Mouse (Mus musculus): ENCODE measurements around the gene Lhfpl4.

Gene Lhfpl4

GRCm38 (mm10) chr6:113168316-113168975 is 26.7 kb downstream of the Lhfpl4 start:
- DNase-seq = no peak

- DNase-seq = peak; percentile 74
Measured at GRCm38 (mm10) chr6:113166661-113167251, 28.4 kb downstream of the Lhfpl4 start.

DNA sequence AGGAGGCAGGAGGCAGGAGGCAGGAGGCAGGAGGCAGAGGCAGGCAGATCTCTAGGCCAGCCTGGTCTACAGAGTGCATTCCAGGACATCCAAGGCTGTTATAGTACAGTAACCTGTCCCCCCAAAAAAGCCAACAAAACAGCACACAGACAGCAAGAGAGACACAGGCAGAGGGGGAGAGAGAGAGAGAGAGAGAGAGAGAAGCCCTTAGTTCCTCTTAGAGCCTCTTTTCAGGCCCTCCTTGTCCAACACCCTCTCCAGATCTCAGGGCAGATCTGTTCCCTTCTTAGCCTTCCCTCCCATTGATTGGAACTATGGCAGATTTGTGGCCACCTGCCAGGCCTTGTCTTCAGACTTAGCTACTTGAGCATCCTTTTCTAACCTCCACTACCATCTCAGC is 31.7 kb downstream of the Lhfpl4 start:
- DNase-seq = no peak

- no peak for DNase-seq
Measured at GRCm38 (mm10) chr6:113161982-113162381, 33.2 kb downstream of the Lhfpl4 start.

GRCm38 (mm10) chr6:113160106-113160505 is 35.1 kb downstream of the Lhfpl4 start:
- no peak for DNase-seq

- no peak for DNase-seq
Measured at GRCm38 (mm10) chr6:113156064-113156463, 39.1 kb downstream of the Lhfpl4 start.

DNA sequence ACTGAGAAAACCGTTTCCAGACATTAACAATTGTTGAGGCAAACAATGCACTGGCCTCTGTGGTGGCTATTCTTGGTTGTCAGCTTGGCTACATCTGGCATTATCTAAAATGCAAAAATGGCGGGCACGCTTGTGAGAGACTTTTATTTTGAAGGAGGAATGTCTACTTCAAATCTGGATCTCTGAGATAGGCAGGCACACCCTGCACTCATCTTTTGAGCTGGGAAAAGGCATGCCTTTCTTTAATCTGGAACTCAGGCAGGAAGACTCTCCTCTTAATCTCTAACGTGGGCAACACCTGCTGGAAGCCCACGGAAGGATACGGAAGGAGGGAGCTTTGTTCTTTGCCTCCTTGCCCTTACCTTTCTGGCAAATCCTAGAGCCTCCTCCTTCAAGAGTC is 40.3 kb downstream of the Lhfpl4 start:
- no peak for DNase-seq

DNA sequence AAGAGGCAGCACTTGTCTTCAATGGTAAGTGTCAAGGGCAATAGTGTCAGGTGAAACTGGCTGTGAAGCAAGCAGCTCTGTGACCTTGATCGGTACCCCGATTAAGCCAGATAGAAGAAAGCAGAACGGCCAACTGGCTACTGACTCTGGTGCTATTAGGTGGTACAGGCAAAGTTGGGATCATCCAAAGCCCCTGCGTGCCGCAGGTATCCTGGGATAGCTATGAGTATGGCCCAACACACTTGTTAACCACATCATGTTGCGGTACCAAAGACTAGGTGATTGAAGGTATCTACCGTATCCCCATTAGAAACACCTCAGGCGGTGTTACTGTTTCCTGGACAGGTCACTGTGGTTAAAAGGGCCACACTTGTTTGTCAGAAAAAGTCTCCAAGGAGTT is 41.1 kb downstream of the Lhfpl4 start:
- no peak for DNase-seq

- no peak for DNase-seq
Measured at GRCm38 (mm10) chr6:113145249-113145648, 49.9 kb downstream of the Lhfpl4 start.

- DNase-seq = peak; percentile 69
Measured at GRCm38 (mm10) chr6:113144764-113145163, 50.4 kb downstream of the Lhfpl4 start.

DNA sequence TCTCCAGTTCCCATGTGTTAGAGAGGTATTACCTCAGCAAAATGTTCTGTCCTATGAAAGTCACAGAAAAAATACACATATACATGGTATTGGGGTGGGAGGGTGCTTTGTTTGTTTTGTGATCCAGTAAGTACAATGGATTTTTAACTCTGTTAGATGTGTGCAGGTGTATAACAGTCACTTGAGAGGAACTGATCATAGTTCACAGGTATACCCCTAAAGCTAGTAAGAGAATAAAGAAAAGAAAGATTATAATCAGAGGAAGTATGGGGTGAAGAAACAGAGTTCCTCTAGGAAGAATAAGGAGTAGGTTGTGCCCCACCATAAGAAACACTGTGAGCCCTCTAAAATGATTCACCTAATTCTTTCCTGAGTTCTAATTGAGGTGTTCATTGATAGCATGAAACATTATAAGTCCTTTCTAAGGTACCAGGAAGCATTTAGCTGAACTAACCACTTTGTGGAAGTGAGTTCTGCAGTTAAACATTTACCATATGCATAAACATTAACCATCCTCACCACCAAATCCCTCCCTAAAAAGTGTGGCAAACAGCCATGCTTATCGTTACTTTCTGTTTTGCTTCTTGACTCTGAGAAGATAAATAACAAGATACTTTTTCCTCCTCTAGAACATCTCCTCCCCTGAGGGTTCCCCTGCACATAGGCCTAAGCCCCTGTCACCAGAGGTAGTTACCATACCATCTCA is 53.6 kb downstream of the Lhfpl4 start:
- DNase-seq = peak; percentile 86

DNA sequence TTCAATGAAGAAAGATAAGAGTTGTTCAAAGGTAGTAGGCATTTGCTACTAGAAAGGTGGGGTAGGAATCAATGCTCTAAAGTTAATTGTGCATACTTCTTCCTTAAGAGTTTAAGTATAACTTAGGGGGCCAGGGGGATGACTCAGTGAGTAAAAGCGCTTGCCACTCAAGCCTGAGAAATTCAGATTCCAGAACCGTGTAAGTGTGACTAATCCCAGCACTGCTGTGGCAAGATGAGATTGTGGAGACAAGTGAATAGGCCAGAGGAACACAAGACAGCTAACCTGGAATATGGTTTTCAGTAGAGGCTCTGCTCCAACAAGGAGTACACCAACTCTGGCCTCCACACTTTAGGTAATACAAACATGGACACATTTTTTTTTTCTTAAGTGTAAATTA is 61.8 kb downstream of the Lhfpl4 start:
- no peak for DNase-seq

DNA sequence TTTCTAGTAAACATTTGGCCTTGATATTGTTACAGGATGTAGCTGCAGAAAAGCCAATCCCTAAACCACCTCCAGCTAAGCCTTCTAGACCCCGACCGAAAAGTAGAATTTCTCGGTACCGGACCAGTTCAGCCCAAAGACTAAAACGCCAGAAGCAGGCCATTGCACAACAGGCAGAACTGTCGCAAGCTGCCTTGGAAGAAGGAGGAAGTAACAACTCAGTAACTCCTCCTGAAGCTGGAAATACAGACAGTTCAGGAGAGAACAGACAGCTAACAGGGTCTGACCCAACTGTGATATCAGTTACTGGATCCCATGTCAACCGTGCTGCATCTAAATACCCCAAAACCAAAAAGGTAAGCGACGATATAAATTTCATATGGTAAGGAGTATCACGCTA is 74.4 kb downstream of the Lhfpl4 start:
- DNase-seq = no peak
